Mouse (Mus musculus): ENCODE data around the gene Ccnd3.
"Not testable (repeated sequence)": the region's sequence is repeated elsewhere in the genome, so short reads cannot be mapped to it uniquely, and the experiment has no call there.

Gene Ccnd3

GRCm38 (mm10) chr17:47479887-47480286 lies 25.0 kb upstream of the Ccnd3 start:
- DNase-seq (ENCODE audit: low read depth, low spot score): no peak

GRCm38 (mm10) chr17:47482401-47482800 lies 22.4 kb upstream of the Ccnd3 start:
- peak; percentile 51 for DNase-seq (ENCODE audit: low read depth, low spot score)

GRCm38 (mm10) chr17:47484241-47484921 lies 20.5 kb upstream of the Ccnd3 start:
- DNase-seq (ENCODE audit: low read depth, low spot score): peak; percentile 45

- no peak for DNase-seq (ENCODE audit: low read depth, low spot score)
Observed at GRCm38 (mm10) chr17:47484993-47485392, 19.9 kb upstream of the Ccnd3 start.

- no peak for DNase-seq (ENCODE audit: low read depth, low spot score)
Observed at GRCm38 (mm10) chr17:47485791-47486190, 19.1 kb upstream of the Ccnd3 start.

GRCm38 (mm10) chr17:47490791-47491190 lies 14.1 kb upstream of the Ccnd3 start:
- no peak for DNase-seq (ENCODE audit: low read depth, low spot score)

- DNase-seq (ENCODE audit: low read depth, low spot score): no peak
Observed at GRCm38 (mm10) chr17:47492731-47493130, 12.1 kb upstream of the Ccnd3 start.

- no peak for DNase-seq (ENCODE audit: low read depth, low spot score)
Observed at GRCm38 (mm10) chr17:47493653-47494052, 11.2 kb upstream of the Ccnd3 start.

GRCm38 (mm10) chr17:47494132-47494531 lies 10.7 kb upstream of the Ccnd3 start:
- DNase-seq (ENCODE audit: low read depth, low spot score): no peak

GRCm38 (mm10) chr17:47501531-47501930 lies 3.3 kb upstream of the Ccnd3 start:
- no peak for DNase-seq (ENCODE audit: low read depth, low spot score)

- peak; percentile 96 for DNase-seq (ENCODE audit: low read depth, low spot score)
Observed at GRCm38 (mm10) chr17:47501946-47502706, 2.7 kb upstream of the Ccnd3 start, which contains the start of gene Taf8. Gene Taf8, minus strand, starts transcription at chr17:47502292.

GRCm38 (mm10) chr17:47502707-47503045 lies 2.2 kb upstream of the Ccnd3 start:
- not testable (repeated sequence) for DNase-seq (ENCODE audit: low read depth, low spot score)

- DNase-seq (ENCODE audit: low read depth, low spot score): no peak
Observed at GRCm38 (mm10) chr17:47503689-47504088, 1.2 kb upstream of the Ccnd3 start.

- no peak for DNase-seq (ENCODE audit: low read depth, low spot score)
Observed at GRCm38 (mm10) chr17:47504228-47504627, 623 bp upstream of the Ccnd3 start.

- no peak for DNase-seq (ENCODE audit: low read depth, low spot score)
Observed at GRCm38 (mm10) chr17:47505566-47505965, 715 bp downstream of the Ccnd3 start.

GRCm38 (mm10) chr17:47506042-47506441 lies 1.2 kb downstream of the Ccnd3 start:
- DNase-seq (ENCODE audit: low read depth, low spot score): no peak

GRCm38 (mm10) chr17:47506697-47507096 lies 1.8 kb downstream of the Ccnd3 start:
- DNase-seq (ENCODE audit: low read depth, low spot score): no peak

GRCm38 (mm10) chr17:47507523-47507922 lies 2.7 kb downstream of the Ccnd3 start:
- DNase-seq (ENCODE audit: low read depth, low spot score): no peak

GRCm38 (mm10) chr17:47508012-47508608 lies 3.3 kb downstream of the Ccnd3 start:
- DNase-seq (ENCODE audit: low read depth, low spot score): peak; percentile 98

GRCm38 (mm10) chr17:47509031-47509705 lies 4.3 kb downstream of the Ccnd3 start:
- peak; percentile 31 for DNase-seq (ENCODE audit: low read depth, low spot score)

GRCm38 (mm10) chr17:47511111-47512020 lies 6.5 kb downstream of the Ccnd3 start:
- peak; percentile 96 for DNase-seq (ENCODE audit: low read depth, low spot score)
